Mouse (Mus musculus): ENCODE results near the gene E030018B13Rik.

DNA sequence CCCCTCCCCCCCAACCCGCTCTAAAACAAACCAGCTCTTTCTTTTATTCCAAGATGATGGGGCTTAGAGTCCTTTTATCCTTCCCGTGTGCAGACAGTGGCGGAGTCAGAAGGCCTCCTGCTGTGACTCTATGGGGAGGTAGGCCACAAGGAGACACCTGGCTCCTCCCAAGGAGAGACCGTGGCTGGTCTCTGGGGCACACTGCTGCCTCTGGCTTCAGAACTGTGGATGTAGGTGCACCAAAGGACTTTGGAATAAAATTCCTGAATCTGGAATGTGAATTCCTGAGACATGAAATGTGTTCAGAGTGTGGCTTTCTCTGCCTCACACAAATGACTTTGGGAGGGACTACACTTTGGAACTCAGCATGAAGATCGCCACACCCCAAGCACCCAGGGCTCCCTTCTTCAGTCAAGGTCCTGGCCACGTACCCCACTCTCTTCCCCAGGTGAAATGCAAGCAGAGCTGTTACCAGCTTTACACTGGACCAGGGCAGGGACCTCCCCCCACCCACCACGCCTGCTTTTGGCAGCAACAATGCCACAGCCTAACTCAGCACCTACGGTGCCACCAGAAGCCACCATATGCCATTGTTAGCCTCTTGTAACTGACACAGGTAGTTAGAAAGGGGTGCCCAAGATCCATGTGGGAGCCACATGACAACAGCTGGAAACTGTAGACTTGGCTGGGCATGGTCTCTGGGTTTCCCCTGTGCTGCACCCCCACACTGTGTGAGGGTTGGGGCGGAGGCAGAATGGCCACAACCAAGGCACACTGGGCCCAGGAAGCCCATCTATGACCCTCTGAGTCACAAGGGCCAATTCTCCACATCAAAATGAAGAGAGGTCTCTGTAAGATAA lies 27.3 kb upstream of the E030018B13Rik start:
- TF ChIP-seq CTCF (IDR thresholded peaks at IDR 0.05; ENCODE audit: low read depth, low read length) = no peak
- TF ChIP-seq POLR2A (IDR thresholded peaks at IDR 0.05; ENCODE audit: insufficient read depth, low read length) = no peak

Data from ES-Bruce4 (cell line).